Mouse (Mus musculus) B cell, adult 2 months (primary cell): ENCODE measurements around the gene Plekha5.
"Not testable (repeated sequence)": the region's sequence is repeated elsewhere in the genome, so short reads cannot be mapped to it uniquely, and the experiment has no call there.

Source experiments
- DNase-seq, 2 experiments: peaks; one replicate each; pipeline ENCODE4 v3.0.0; 2022

Plekha5 gene

GRCm38 (mm10) chr6:140490921-140491537 is 67.2 kb downstream of the Plekha5 start:
- DNase-seq = no peak

- no peak for DNase-seq
Observed at GRCm38 (mm10) chr6:140492043-140492442, 68.2 kb downstream of the Plekha5 start.

GRCm38 (mm10) chr6:140498074-140498473 is 74.2 kb downstream of the Plekha5 start:
- no peak for DNase-seq

GRCm38 (mm10) chr6:140498958-140499357 is 75.1 kb downstream of the Plekha5 start:
- DNase-seq = no peak

GRCm38 (mm10) chr6:140500829-140501228 is 77.0 kb downstream of the Plekha5 start:
- not testable (repeated sequence) for DNase-seq

- DNase-seq = no peak
Observed at GRCm38 (mm10) chr6:140501841-140502240, 78.0 kb downstream of the Plekha5 start.

GRCm38 (mm10) chr6:140504796-140505195 is 80.9 kb downstream of the Plekha5 start:
- DNase-seq = no peak

GRCm38 (mm10) chr6:140507605-140508004 is 83.8 kb downstream of the Plekha5 start:
- no peak for DNase-seq

- DNase-seq = no peak
Observed at GRCm38 (mm10) chr6:140508475-140509150, 84.8 kb downstream of the Plekha5 start.

GRCm38 (mm10) chr6:140509151-140509530 is 85.3 kb downstream of the Plekha5 start:
- DNase-seq = no peak

- DNase-seq = no peak
Observed at GRCm38 (mm10) chr6:140512016-140512415, 88.2 kb downstream of the Plekha5 start.

GRCm38 (mm10) chr6:140512427-140512826 is 88.6 kb downstream of the Plekha5 start:
- no peak for DNase-seq

GRCm38 (mm10) chr6:140514205-140515110 is 90.6 kb downstream of the Plekha5 start:
- DNase-seq = peak; percentile 7

- DNase-seq = no peak
Observed at GRCm38 (mm10) chr6:140515550-140515949, 91.7 kb downstream of the Plekha5 start.

GRCm38 (mm10) chr6:140516202-140516601 is 92.3 kb downstream of the Plekha5 start:
- no peak for DNase-seq

- peak; percentile 41 to 42 for DNase-seq
Observed at GRCm38 (mm10) chr6:140517188-140517587, 93.3 kb downstream of the Plekha5 start.

- no peak for DNase-seq
Observed at GRCm38 (mm10) chr6:140519019-140519418, 95.2 kb downstream of the Plekha5 start.

GRCm38 (mm10) chr6:140519488-140520159 is 95.8 kb downstream of the Plekha5 start:
- DNase-seq = no peak

GRCm38 (mm10) chr6:140520961-140521360 is 97.1 kb downstream of the Plekha5 start:
- no peak for DNase-seq

- DNase-seq = no peak
Observed at GRCm38 (mm10) chr6:140521832-140522231, 98.0 kb downstream of the Plekha5 start.

- no peak for DNase-seq
Observed at GRCm38 (mm10) chr6:140523600-140523999, 99.7 kb downstream of the Plekha5 start.

- DNase-seq = no peak
Observed at GRCm38 (mm10) chr6:140528414-140528813, 104.6 kb downstream of the Plekha5 start.

GRCm38 (mm10) chr6:140532858-140533257 is 109.0 kb downstream of the Plekha5 start:
- DNase-seq = not testable (repeated sequence)
